Mouse (Mus musculus) megakaryocyte, embryonic 14.5 days (primary cell): Measurements from ENCODE around the gene Serpinb9.

Experiments used
- FLI1 ChIP-seq: IDR thresholded peaks from 2 replicates; pipeline ENCODE4 v1.6.1; 2012; ENCODE audit warnings: low read length, inconsistent platforms, mixed read lengths
- GATA1 ChIP-seq: IDR thresholded peaks from 3 replicates; pipeline ENCODE4 v1.6.1; 2012; ENCODE audit warnings: mixed read lengths, low read length, inconsistent platforms, borderline replicate concordance

DNA sequence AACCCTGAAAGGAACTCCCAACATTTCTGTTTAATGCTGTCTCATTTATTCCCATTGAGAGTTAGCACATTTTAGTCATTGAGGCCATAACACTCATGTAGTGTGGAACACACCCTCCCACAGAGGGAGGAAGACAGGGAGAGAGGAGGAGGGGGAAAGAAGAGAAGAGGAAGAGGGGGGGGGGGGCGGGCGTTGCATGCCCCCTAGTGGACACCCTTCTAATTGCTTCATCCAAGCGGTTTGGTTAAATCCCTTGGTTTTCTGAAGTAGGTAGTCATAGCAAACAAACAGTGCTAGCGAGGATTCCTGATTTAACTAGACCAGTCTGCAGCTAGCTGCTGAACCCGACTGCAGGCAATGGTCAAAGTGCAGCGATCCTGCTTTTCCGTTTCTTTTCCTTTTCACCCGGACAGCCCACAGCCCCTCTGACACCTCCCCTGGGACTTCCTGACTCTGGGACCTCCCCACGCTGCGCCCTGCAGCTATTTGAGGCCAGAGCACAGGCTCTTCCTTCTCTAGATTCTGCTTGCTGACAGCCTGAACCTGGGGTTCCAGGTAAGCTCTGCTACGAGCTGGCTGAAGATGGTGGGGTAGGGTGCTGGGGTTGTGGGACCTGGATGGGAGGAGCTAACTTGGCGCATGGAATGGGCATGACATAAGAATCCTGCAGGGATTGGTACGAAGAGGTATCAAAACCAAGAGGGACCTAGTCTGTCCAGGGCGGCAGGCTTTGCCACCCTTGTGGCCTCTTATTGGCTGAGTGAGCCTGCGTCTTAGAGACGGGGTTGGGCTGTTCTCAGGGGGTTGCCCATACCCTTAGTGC, 37.9 kb upstream of the Serpinb9 start, which contains the start of gene Serpinb6b:
- no peak for TF ChIP-seq GATA1
- TF ChIP-seq FLI1, result no peak
